Mouse (Mus musculus) liver, adult 2 months (tissue): Measurements from ENCODE around the gene Vgll1.

ENCODE experiments used
- CTCF ChIP-seq: fragments of 200-500 bp; IDR thresholded peaks from 2 replicates; pipeline ENCODE4 v1.5.1; 2011; ENCODE audit warnings: low read depth, low read length, control low read depth
- POLR2A ChIP-seq: fragments of 200-500 bp; IDR thresholded peaks from 2 replicates; pipeline ENCODE4 v1.6.1; 2011; ENCODE audit warnings: low read length, control low read depth; ENCODE audit not compliant: insufficient read depth; ENCODE audit errors: extremely low read depth

DNA sequence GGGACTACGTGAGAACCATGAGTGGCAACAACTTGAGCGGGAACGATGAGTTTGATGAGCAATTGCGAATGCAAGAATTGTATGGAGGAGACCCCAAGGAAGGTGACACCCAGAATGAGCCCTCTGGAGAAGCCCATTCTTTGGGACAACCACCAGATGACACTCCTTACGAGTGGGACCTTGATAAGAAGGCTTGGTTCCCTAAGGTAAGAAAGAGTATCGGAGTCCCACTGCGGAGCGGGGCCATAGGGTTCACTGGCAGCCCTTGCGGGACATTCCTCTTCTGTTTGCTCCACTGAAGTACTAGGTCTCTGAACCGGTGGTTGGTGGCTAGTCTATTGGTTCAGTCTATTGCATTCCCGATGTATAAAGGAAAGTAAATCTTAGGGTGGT, 33.9 kb upstream of the Vgll1 start:
- TF ChIP-seq POLR2A (no peak), CTCF (no peak)
